Mouse (Mus musculus) spleen, adult 2 months (tissue): ENCODE measurements around the gene Eng.

Source experiments
- CTCF ChIP-seq: fragments of 200-500 bp; IDR thresholded peaks from 2 replicates; pipeline ENCODE4 v1.5.1; 2011; ENCODE audit warnings: mild to moderate bottlenecking, inconsistent platforms; ENCODE audit not compliant: insufficient read depth, insufficient read length, insufficient replicate concordance; ENCODE audit errors: extremely low read depth
- POLR2A ChIP-seq: fragments of 200-500 bp; IDR thresholded peaks from 2 replicates; pipeline ENCODE4 v1.6.1; 2011; ENCODE audit warnings: low read depth, low read length, inconsistent platforms

DNA sequence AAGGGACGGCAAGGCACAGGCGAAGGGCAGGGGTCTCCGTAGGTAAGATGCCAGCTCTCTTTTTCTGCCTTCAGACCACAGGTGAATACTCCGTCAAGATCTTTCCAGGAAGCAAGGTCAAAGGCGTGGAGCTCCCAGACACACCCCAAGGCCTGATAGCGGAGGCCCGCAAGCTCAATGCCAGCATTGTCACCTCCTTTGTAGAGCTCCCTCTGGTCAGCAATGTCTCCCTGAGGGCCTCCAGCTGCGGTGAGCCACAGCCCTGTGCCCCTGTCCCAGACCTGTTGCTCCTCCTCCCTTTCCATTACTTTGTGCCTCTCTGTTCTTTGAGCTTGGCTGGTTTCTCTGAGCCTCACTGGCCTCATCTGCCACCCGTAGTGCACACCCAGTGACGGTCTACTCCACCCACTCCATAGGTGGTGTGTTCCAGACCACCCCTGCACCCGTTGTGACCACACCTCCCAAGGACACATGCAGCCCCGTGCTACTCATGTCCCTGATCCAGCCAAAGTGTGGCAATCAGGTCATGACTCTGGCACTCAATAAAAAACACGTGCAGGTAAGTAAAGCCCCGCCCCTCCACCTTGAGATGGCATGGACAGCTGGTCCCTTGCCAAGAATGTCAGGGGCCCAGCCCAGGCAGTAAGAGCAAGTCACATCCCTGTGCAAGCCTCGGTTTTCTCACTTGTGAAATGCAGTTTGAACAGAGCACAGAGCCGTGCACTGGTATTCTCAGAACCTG is 27.0 kb downstream of the Eng start:
- no peak for TF ChIP-seq CTCF
- no peak for TF ChIP-seq POLR2A
